Mouse (Mus musculus): Measurements from ENCODE around the gene Ctns. TPM values are rescaled to one million over a fixed set of nuclear protein-coding genes. Genes with fewer than 3 reads are reported as not detected.

The Ctns gene
- total RNA-seq, 1 experiment from 2014 or later, result 6.6 TPM

DNA sequence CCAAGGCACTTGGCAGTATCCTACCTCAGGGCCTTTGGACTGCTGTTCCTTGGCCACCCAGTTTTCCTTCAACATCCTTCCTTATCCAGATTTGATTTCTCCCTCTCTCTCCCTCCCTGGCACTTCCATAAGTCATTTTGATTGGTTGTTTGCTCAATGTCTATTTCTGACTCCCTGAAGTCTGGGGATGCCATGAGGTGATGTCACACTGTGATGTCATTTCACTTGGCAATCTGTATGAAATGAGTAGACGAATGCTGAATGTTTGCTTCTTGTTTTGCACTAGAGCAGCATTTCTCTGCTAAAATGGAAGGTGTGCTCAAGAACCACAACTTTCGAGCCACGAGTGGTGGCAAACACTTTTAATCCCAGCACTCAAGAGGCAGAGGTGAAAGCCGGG lies 37.2 kb downstream of the Ctns start:
- ATAC-seq (replicated peaks in 1 of 2; ENCODE audit: insufficient read depth in 1 of 2, low FRiP score in 2 of 2, low TSS enrichment in 1 of 2, low read depth in 1 of 2, poor library complexity in 2 of 2, severe bottlenecking in 2 of 2), result no peak

DNA sequence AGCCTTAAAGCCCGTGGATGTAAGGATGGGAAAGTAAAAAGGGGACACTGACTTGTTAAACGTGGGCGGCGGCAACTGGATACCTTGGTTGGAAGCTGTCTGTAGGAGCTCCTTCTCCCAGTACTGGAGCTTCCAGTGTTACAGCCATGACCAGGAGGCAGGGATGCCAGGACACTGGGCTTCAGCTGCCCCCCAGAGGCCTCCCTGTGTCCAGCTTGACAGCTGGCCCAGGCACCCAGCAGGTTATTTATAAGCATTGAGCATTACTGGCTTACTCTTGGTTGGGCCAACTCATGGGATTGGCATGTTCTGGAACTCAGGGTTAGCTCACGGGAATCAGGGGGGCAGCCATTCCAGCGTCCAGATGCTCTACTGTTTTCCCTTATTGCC lies 38.0 kb downstream of the Ctns start:
- no peak for ATAC-seq (replicated peaks in 1 of 2; ENCODE audit: insufficient read depth in 1 of 2, low FRiP score in 2 of 2, low TSS enrichment in 1 of 2, low read depth in 1 of 2, poor library complexity in 2 of 2, severe bottlenecking in 2 of 2)

DNA sequence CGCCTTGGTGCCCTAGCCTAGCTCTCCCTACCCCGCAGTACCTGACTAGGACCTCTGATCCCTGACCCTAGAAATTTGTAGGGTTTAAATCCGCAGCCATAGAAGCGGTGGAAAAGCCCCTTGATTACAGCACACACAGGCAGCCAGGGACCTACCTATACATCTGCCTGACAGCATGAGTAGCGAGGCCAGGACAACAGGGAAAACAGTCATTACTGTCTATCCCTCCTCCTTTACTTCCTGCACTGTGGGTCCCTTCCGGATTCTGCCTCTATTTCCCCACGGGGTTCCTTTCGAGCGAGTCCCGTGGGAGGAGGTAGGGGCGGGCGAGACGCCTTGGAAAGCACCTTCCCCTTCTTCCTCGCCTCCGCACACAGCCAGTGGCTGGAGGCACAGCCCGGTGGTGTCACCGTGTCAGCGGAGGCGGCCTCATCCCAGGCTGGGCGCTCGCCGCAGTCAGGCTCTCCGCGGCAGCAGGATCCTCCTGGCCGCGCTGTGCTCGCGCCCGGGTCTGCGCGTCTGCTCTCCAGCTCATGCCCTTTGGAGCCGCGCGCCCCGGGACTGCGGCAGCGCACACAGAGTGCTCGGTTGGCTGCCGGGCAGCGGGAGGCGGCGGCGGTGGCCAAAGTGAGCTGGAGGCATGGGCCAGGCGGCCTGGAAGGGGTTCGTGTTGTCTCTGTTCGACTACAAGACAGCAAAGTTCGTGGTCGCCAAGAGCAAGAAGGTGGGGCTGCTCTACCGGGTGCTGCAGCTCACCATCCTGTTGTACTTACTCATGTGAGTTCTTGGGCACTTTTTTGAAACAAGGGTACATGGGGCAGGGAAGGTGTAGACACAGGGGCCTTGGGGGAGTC lies 38.7 kb downstream of the Ctns start, which contains the start of gene P2rx5:
P2rx5 (plus strand) TSS at position 465 of the 854 bp plus-strand sequence.
- peak; percentile 69 to 80 for ATAC-seq (replicated peaks in 1 of 2; ENCODE audit: insufficient read depth in 1 of 2, low FRiP score in 2 of 2, low TSS enrichment in 1 of 2, low read depth in 1 of 2, poor library complexity in 2 of 2, severe bottlenecking in 2 of 2)

DNA sequence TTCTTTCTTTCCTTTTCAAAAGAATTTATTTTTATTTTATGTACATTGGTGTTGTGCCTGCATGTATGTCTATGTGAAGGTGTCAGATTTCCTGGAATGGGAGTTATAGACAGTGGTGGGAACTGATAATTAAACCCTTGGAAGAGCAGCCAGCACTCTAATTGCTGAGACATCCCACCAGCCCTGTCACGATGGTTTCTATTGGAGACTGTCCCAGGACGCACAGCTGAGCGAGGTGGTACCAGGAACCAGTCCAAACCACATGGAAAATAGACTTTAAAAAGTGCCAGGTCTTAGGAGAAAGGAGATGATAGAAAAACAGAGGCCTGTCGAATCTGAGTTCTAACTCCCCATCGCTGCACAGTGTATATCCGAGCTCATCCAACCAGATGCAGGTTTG lies 43.8 kb downstream of the Ctns start:
- no peak for ATAC-seq (replicated peaks in 1 of 2; ENCODE audit: insufficient read depth in 1 of 2, low FRiP score in 2 of 2, low TSS enrichment in 1 of 2, low read depth in 1 of 2, poor library complexity in 2 of 2, severe bottlenecking in 2 of 2)

DNA sequence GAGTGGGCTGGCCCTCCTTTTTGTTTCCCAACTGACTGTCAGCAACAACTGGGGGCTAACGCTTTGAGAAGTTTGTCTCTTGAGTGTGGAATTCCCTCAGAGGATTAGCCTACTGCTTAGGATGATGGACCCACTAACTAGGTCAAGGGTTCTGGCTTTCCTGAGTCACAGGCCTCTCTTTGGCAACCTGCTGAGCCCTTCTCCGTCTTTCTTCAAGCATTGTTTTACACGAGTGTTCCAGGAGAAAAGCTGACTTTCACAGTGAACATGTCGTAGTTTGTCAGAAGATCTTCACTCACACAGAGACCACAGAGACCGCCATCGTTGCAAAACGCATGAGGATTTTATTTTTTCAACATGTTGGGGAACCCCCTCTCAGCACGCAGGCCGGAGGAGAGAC lies 50.6 kb downstream of the Ctns start:
- no peak for ATAC-seq (replicated peaks in 1 of 2; ENCODE audit: insufficient read depth in 1 of 2, low FRiP score in 2 of 2, low TSS enrichment in 1 of 2, low read depth in 1 of 2, poor library complexity in 2 of 2, severe bottlenecking in 2 of 2)

DNA sequence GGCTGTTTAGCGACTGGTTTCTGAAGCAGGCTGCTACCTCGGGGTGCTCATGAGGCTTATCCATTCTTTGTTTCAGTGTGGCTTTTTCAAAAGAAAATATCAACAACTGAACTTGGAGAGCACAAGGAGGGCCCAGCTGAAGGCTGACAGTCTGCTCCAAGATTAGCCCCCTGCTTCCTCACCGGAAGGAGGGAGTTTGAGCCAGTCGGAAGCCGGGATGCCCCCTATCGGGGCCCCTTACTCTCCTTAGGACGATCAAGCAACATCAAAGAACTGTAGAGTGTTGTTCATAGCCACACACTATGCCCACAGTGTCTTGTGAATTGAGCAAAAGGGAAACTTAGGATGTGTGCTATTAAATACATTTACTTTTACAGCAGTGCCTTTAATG lies 51.9 kb downstream of the Ctns start:
- no peak for ATAC-seq (replicated peaks in 1 of 2; ENCODE audit: insufficient read depth in 1 of 2, low FRiP score in 2 of 2, low TSS enrichment in 1 of 2, low read depth in 1 of 2, poor library complexity in 2 of 2, severe bottlenecking in 2 of 2)

DNA sequence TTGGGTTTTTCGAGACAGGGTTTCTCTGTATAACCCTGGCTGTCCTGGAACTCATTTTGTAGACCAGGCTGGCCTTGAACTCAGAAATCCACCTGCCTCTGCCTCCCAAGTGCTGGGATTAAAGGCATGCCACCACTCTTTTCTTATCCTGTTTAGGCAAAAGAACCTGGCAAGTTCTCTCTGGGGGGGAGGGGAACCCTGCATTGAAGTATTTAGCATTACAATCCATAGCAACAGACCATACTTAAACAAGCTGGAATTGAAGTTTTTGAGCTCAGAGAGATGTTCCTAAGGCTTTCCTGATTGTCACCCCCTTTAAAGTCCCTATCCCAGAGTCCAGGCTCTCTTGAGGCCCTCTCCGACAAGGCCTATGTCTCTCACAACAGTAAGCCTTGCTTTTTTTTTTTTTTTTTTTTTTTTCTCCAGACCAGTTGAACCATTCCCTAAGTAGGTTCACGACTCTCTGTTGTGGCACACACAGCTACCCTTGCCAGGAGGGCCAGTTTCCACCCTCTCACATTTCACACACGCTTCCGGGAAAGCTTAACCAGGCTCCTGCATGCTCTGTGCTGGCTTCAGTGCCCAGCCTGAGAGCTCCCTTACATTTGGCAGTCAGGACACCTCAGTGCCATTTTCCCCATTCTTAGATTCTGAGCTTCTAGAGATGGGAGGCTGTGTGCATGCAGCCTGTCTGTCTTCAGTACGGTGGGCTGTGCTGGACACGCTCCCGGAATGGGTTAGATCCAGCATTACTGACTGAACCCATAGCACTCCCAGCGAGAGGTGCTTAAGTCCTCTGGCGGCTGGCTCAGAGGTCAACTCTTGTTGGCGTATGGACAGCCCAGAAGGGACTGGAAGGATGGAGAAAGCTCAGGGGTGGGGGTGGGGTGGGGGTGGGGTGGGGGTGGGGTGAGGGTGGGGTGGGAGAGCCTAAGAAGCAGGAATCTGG lies 52.5 kb downstream of the Ctns start:
- no peak for ATAC-seq (replicated peaks in 1 of 2; ENCODE audit: insufficient read depth in 1 of 2, low FRiP score in 2 of 2, low TSS enrichment in 1 of 2, low read depth in 1 of 2, poor library complexity in 2 of 2, severe bottlenecking in 2 of 2)

DNA sequence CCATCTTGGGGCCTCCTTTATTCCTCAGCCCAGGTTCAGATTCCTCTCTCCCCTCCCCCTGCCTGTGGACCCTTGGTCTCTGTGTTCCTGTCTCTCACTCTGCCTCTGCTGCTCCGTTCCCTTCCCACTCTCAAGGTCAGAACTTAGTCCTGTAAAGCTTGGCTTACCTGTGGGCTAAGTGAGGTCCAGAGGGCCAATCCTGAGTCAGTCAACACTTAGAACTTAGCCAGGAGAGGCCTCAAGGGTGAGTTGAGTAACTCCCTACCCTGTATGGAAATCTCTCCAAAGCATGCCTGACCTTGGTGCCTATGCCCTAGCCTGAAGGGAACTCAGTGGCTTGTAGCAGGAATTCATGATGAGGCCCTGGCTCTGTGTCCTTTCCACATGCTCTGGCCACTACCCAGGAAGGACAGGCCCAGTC lies 54.6 kb downstream of the Ctns start:
- ATAC-seq (replicated peaks in 1 of 2; ENCODE audit: insufficient read depth in 1 of 2, low FRiP score in 2 of 2, low TSS enrichment in 1 of 2, low read depth in 1 of 2, poor library complexity in 2 of 2, severe bottlenecking in 2 of 2), result no peak

DNA sequence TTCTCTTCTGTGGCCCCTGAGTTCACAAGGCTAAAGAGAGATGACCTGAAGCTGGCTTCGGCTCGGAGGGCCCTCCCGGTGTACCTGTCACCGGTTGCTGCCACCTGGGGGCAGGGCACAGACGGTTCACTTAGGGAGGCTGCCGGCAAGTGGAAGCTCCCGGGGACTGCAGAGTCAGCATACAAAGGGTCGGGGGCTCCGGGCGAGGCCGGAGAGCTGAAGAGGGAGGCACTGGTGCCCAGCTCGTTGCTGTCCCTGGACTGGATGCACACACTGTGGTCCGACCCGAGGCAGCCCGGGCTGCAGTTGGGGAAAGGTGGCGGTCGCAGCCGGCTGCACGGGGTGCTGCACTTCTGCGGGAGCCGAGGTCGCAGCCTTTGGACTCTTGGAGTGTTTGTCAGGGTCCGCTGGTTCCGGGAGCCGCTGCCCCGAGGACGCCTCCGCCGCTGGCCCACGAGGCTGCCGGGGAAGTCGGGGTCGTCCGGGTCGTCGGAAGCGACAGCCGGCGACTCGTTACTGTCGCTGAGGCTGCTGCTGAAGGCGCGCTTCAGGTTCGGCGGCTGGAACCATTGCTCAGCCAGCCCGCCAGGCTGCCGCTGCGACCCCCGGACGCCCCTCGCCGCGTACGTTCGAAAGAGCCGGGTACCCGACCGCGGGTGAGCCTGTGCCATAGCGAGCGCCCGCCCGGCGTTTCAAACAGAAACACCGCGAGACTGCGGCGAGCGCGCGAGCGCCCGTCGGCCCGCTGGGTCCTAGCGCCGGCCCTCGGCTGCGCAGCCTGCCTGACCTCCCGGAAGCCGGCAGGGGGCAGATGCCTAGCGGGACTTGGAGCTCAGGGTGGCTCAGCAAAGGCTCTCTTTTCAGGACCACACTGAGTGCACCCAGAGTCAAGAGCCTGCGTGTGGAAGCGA lies 61.0 kb downstream of the Ctns start, which contains the start of gene Haspin:
Haspin (minus strand) TSS at position 704 of the 911 bp plus-strand sequence.
- peak; percentile 90 to 93 for ATAC-seq (replicated peaks in 1 of 2; ENCODE audit: insufficient read depth in 1 of 2, low FRiP score in 2 of 2, low TSS enrichment in 1 of 2, low read depth in 1 of 2, poor library complexity in 2 of 2, severe bottlenecking in 2 of 2)

DNA sequence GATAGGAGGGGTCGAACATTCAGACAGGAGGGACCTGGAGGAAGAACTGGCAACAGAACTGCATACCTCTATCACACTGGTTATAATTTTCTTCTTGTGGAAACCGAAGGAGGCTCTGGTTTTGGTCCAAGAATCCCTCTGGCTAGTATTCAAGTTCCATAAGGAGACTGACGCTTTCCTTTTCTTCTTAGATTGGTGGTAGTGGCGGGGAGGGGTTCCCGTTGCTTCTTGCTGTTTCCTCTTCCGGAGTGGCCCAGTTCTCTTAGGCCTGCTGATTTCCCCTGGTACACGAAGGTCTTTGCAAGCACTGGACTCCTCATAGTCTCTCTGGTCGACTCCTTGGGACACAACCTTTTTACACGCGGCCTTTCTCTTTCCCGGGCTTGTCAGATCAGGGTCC lies 61.7 kb downstream of the Ctns start:
- no peak; a peak in 1 of 4 replicates for ATAC-seq (replicated peaks in 1 of 2; ENCODE audit: insufficient read depth in 1 of 2, low FRiP score in 2 of 2, low TSS enrichment in 1 of 2, low read depth in 1 of 2, poor library complexity in 2 of 2, severe bottlenecking in 2 of 2)

DNA sequence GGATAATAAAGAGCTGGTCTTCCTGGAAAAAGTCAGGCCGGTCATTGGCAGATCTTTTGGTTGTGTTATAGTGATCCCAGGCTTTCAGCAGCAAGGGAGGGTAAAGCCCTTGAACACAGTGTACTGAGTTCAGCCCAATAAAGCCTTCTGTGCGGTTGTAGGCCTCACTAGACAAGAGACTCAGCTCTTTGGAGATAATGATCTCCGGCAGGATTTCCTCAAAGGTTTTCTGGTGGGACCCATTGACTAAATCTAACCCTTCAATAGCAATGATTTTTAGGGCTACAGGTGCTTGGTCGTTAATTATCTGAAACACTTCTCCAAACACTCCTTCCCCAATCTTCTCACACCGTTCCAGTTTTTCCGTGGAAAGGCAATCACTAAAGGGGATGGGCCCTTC lies 62.3 kb downstream of the Ctns start:
- no peak for ATAC-seq (replicated peaks in 1 of 2; ENCODE audit: insufficient read depth in 1 of 2, low FRiP score in 2 of 2, low TSS enrichment in 1 of 2, low read depth in 1 of 2, poor library complexity in 2 of 2, severe bottlenecking in 2 of 2)

DNA sequence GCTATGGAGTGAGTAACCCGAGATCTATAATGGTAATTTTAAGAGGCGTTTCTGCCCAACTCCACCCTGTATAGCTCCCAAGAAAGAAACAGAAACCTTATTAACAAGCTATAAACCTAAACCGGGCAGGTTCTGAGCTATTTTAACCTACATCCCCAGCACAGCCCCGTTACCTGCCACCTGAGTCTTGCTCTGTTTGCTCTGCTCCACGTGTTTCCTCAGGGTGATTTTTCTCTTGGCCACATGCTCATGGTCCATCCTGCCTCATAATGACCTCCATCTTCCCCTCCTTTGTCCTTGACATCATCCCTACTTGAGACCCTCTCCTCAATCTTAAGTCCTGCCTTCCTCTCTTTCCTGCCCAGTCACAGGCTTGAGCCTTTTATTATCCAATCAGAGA lies 64.6 kb downstream of the Ctns start:
- no peak for ATAC-seq (replicated peaks in 1 of 2; ENCODE audit: insufficient read depth in 1 of 2, low FRiP score in 2 of 2, low TSS enrichment in 1 of 2, low read depth in 1 of 2, poor library complexity in 2 of 2, severe bottlenecking in 2 of 2)

Other genes with a start within 250 kb of the Ctns start
- gene Atp2a3, start 237.9 kb downstream of the Ctns start, total RNA-seq (2017), result 79.5 and 106 TPM in 2 replicates
- gene P2rx1, start 199.9 kb downstream of the Ctns start, total RNA-seq (2017), result 11.3 and 12.7 TPM in 2 replicates
- gene Camkk1, start 180.0 kb downstream of the Ctns start, total RNA-seq (2017), result 5.1 and 8.4 TPM in 2 replicates
- 14.4 and 15.8 TPM in 2 replicates for gene Ncbp3, start 151.3 kb downstream of the Ctns start, total RNA-seq (2017)
- gene Itgae, start 108.5 kb downstream of the Ctns start, total RNA-seq (2017), result 0.13 and 0.30 TPM in 2 replicates
- 12.2 and 13.6 TPM in 2 replicates for gene Haspin, start 60.7 kb downstream of the Ctns start, total RNA-seq (2017)
- gene P2rx5, start 38.6 kb downstream of the Ctns start, total RNA-seq (2017), result not detected in 2 replicates
- gene Emc6, start 22.0 kb downstream of the Ctns start, total RNA-seq (2017), result 40.5 and 44.5 TPM in 2 replicates
- 5.3 and 9.7 TPM in 2 replicates for gene Tax1bp3, start 22.0 kb downstream of the Ctns start, total RNA-seq (2017)
- 1.9 and 2.7 TPM in 2 replicates for gene Shpk, start 418 bp upstream of the Ctns start, total RNA-seq (2017)
- not detected in 2 replicates for gene Trpv1, start 35.2 kb upstream of the Ctns start, total RNA-seq (2017)
- not detected in 2 replicates for gene Trpv3, start 68.3 kb upstream of the Ctns start, total RNA-seq (2017)
- 12.3 and 17.8 TPM in 2 replicates for gene Aspa, start 130.6 kb upstream of the Ctns start, total RNA-seq (2017)
- gene Gm49340, start 130.7 kb upstream of the Ctns start, total RNA-seq (2017), result not detected in 2 replicates
- gene Spata22, start 130.7 kb upstream of the Ctns start, total RNA-seq (2017), result not detected in 2 replicates
- gene Olfr20, start 151.7 kb upstream of the Ctns start, total RNA-seq (2017), result not detected in 2 replicates
- gene Olfr376, start 172.2 kb upstream of the Ctns start, total RNA-seq (2017), result not detected in 2 replicates
- not detected in 2 replicates for gene Olfr1, start 200.6 kb upstream of the Ctns start, total RNA-seq (2017)
- not detected in 2 replicates for gene Olfr378, start 229.4 kb upstream of the Ctns start, total RNA-seq (2017)